Mouse (Mus musculus): ENCODE measurements around the gene Mfsd4b2. TPM values are rescaled to one million over a fixed set of nuclear protein-coding genes. Genes with fewer than 3 reads are reported as not detected.

The Mfsd4b2 gene
- polyA plus RNA-seq (2015; fragmentation: Nextera tagmentation; extraction: Ambion mirVana), result not detected in 2 replicates

GRCm38 (mm10) chr10:39926616-39927139 lies at the start of gene Mfsd4b2:
Gene Mfsd4b2 (minus strand): TSS chr10:39926923.

GRCm38 (mm10) chr10:39959761-39960440 lies 33.2 kb upstream of the Mfsd4b2 start, which contains the start of gene Mfsd4b3:
Gene Mfsd4b3 (minus strand): TSS chr10:39960153.

DNA sequence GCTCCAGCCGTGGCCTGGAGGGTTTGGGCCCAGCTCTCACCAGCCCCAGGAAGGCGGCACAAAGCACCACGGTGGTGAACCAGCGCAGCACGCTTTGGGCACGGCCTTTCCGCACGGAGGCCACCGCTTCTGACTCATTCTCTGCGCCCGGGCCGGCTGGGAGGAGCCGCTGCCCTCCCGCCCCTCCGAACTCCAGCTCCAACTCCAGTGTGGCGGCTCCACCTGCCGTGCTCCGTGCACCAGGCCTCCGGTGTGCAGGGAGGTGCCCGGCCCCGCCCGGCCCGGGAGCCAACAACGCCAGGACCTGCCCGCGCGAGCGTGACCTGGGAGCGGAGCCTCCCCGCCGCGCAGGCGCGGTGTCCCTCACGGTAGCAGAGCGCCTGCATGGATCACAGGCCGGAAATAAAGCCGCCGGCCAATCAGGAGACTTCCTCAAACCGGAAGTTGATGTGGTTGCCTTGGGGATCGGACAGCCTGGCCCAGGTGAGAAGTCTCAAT lies 27.8 kb downstream of the Mfsd4b2 start, which contains the start of gene Mfsd4b4:
TSS of gene Mfsd4b4 (minus strand) at position 365 of the 498 bp plus-strand sequence.

Other genes with a start within 250 kb of the Mfsd4b2 start
- gene Rev3l, start 194.8 kb downstream of the Mfsd4b2 start, polyA plus RNA-seq (2015; fragmentation: Nextera tagmentation; extraction: Ambion mirVana), result 29.9 and 39.5 TPM in 2 replicates
- 2.9 TPM in 2 replicates for gene Mfsd4b4, start 27.7 kb downstream of the Mfsd4b2 start, polyA plus RNA-seq (2015; fragmentation: Nextera tagmentation; extraction: Ambion mirVana)
- 0.19 TPM in 1 of 2 replicates, not detected in the other for gene Mfsd4b3, start 33.2 kb upstream of the Mfsd4b2 start, polyA plus RNA-seq (2015; fragmentation: Nextera tagmentation; extraction: Ambion mirVana)
- 0.17 and 0.41 TPM in 2 replicates for gene Mfsd4b5, start 59.7 kb upstream of the Mfsd4b2 start, polyA plus RNA-seq (2015; fragmentation: Nextera tagmentation; extraction: Ambion mirVana)
- 0.35 and 0.71 TPM in 2 replicates for gene Mfsd4b1, start 98.3 kb upstream of the Mfsd4b2 start, polyA plus RNA-seq (2015; fragmentation: Nextera tagmentation; extraction: Ambion mirVana)
- gene Slc16a10, start 215.3 kb upstream of the Mfsd4b2 start, polyA plus RNA-seq (2015; fragmentation: Nextera tagmentation; extraction: Ambion mirVana), result 1.4 and 1.5 TPM in 2 replicates